Mouse (Mus musculus): ENCODE data around the gene Ccdc85c.

- TF ChIP-seq CTCF (IDR thresholded peaks at IDR 0.05; ENCODE audit: low read depth) (no peak), EP300 (optimal IDR thresholded peaks at IDR 0.05) (no peak)
Observed at GRCm38 (mm10) chr12:108245579-108245978, 29.6 kb downstream of the Ccdc85c start.

Measured in stomach, postnatal 0 days (tissue).